Mouse (Mus musculus) hindbrain, embryonic 14.5 days (tissue): Measurements from ENCODE around the gene Selenom. TPM values are rescaled to one million over a fixed set of nuclear protein-coding genes. Genes with fewer than 3 reads are reported as not detected.

Source experiments
- ATAC-seq: fragments of 200-750 bp; cut with Nextera tagmentation; 2 replicates; pipeline ENCODE4 v1.8.0; 2017; ENCODE audit warnings: moderate number of reproducible peaks, mild to moderate bottlenecking, moderate TSS enrichment, moderate library complexity; ENCODE audit not compliant: low FRiP score
- DNase-seq: peaks from one replicate; pipeline ENCODE4 v3.0.0-alpha.2; 2015; ENCODE audit warnings: low spot score
- H3K27ac ChIP-seq: fragments of 300-500 bp; sonication (generic); 2 replicates; pipeline ENCODE4 v1.5.1; 2014; ENCODE audit warnings: mild to moderate bottlenecking, moderate library complexity
- H3K27me3 ChIP-seq: fragments of 300-500 bp; sonication (generic); 2 replicates; pipeline ENCODE4 v1.6.1; 2014; ENCODE audit warnings: mild to moderate bottlenecking, low read length, mixed read lengths; ENCODE audit not compliant: control insufficient read depth, insufficient read depth
- H3K36me3 ChIP-seq: fragments of 300-500 bp; sonication (generic); replicated peaks from 2 replicates; pipeline ENCODE4 v1.6.1; 2014; ENCODE audit not compliant: control insufficient read depth, insufficient read depth
- H3K4me1 ChIP-seq: fragments of 300-500 bp; sonication (generic); replicated peaks from 2 replicates; pipeline ENCODE4 v1.6.1; 2014; ENCODE audit warnings: antibody characterized with exemption, low read length, mixed read lengths; ENCODE audit not compliant: control insufficient read depth, insufficient read depth
- H3K4me2 ChIP-seq: fragments of 300-500 bp; sonication (generic); replicated peaks from 2 replicates; pipeline ENCODE4 v1.6.1; 2014; ENCODE audit warnings: mild to moderate bottlenecking, moderate library complexity
- H3K4me3 ChIP-seq: fragments of 300-500 bp; sonication (generic); replicated peaks from 2 replicates; pipeline ENCODE4 v1.5.1; 2014; ENCODE audit warnings: mild to moderate bottlenecking, low read length
- H3K9ac ChIP-seq: fragments of 300-500 bp; sonication (generic); 2 replicates; pipeline ENCODE4 v1.6.1; 2014
- H3K9me3 ChIP-seq: fragments of 300-500 bp; sonication (generic); 2 replicates; pipeline ENCODE4 v1.6.1; 2016; ENCODE audit warnings: low read length; ENCODE audit not compliant: control insufficient read depth
- WGBS: fragments of 180-500 bp; shearing (Covaris S2); extraction: QIAGEN DNeasy Blood & Tissue Kit; methylation state at CpG from one replicate; pipeline ENCODE4 v1.1.7; 2014; 5-methylcytosine and 5-hydroxymethylcytosine counted together
- polyA plus RNA-seq: library from polyadenylated mRNA; unstranded; fragments of >200 nt; fragmentation: Nextera tagmentation; extraction: Ambion mirVana; gene quantifications from 2 replicates; pipeline ENCODE4 v1.2.1, GENCODE M21; 2014

Selenom gene
- polyA plus RNA-seq, 1 experiment from 2014 or later = 105 TPM

DNA sequence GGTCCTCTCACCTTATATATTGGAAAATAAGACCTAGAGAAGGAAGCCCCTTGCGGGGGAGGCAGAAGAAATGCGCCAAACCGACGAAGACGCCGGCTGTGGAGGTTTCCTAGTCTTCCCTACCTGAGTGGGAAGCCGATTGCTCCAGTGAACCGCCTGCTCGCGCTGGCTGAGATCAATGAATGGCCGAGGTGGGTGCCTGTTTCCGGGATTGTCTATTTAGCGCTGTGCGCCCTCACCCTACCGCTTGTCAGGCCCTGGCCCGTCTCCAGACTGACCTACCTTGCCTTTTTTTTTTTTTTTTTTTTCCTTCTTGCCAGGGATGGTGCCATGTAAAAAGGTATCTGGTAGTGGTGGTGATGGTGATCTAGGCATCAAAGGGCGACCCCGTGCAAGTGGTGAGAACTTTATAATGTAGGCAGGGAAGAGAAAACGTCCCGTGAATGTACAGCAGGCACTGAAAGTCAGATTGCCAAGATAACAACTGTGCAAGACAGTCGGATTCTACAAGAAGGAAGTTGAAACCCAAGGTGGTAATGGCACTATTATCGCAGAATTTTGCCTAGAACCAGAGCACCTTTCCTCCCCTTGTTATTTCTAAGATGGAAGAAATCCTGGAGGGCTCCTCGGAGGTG lies 26.1 kb downstream of the Selenom start, which contains the start of gene Smtn:
TSS of gene Smtn (minus strand) at position 162 of the 635 bp plus-strand sequence.
- ATAC-seq (no peak), DNase-seq (no peak)
- 95% methylated on average over 23 of the region's 23 CpGs for WGBS
- H3K27ac ChIP-seq = no peak within 1 kb of the TSS
- 0 out of 2 replicates have a peak, but pooled peaks cover 4% of the 10 kb centered on the region for H3K9me3 ChIP-seq
- H3K36me3 ChIP-seq = no peaks in the 10 kb centered on the region
- 0 out of 2 replicates have a peak, but pooled peaks cover 3% of the 10 kb centered on the region for H3K4me1 ChIP-seq
- peak within 1 kb of the TSS; percentile 40 for H3K4me3 ChIP-seq
- no peaks in the 10 kb centered on the region for H3K27me3 ChIP-seq
- 0 out of 2 replicates have a peak within 1 kb of the TSS, but pooled peaks have one; percentile 4 for H3K9ac ChIP-seq
- H3K4me2 ChIP-seq = peak within 1 kb of the TSS; percentile 74

DNA sequence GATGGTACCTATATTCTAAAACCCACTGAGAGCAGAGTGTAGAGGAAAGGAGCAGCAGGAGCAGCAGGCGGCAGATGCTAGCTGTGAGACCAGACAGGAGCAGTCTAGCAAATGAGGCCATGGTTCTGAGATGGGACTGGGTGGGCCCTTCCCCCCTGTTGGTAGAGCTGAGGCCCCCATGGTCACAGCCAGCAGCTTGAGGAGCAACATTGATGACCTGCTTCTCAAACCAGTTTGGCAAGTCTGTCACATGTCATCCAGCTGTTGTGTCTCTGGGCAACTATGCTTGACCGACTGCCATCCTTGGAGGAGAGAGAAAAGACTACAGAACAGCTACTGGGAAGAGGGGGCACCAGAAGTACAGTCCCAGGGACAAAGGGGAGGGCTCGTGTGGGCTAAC lies 27.4 kb downstream of the Selenom start:
- 77% methylated on average over 3 of the region's 3 CpGs for WGBS
- H3K9ac ChIP-seq = no peak overlapping the region
- DNase-seq = no peak

DNA sequence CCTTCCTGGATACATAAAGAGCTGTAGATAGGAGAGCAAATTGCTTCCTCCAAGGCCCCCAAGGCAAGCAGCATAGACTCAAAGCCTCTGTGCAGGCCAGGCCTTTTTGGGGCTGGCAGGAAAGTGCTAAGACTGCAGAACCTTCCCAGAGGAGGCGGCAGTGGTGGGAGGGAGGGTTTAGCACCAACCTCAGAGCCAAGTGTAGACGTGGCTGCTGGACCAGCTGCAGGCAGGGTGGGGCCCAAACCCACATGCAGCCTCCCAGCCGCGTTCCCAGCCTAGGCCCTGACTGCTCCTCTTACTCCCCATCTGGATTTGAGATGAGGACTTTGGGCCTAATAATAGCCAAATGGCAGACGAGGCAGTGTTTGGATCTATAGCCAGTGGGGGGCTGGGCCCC lies 28.5 kb downstream of the Selenom start:
- Histone ChIP-seq H3K4me2 (no peak overlapping the region), H3K27ac (no peak overlapping the region), H3K4me3 (no peak overlapping the region), H3K4me1 (no peaks in the 10 kb centered on the region), H3K36me3 (no peaks in the 10 kb centered on the region), H3K27me3 (no peaks in the 10 kb centered on the region), H3K9ac (no peak overlapping the region), H3K9me3 (0 out of 2 replicates have a peak, but pooled peaks cover 4% of the 10 kb centered on the region)
- 56% methylated on average over 5 of the region's 5 CpGs for WGBS
- ATAC-seq = no peak
- DNase-seq = no peak

More for the DNA sequence above, 27.4 kb downstream of the Selenom start:
- ATAC-seq = no peak
- Histone ChIP-seq H3K27me3 (no peaks in the 10 kb centered on the region), H3K4me1 (no peaks in the 10 kb centered on the region), H3K27ac (no peak overlapping the region), H3K36me3 (no peaks in the 10 kb centered on the region), H3K4me2 (no peak overlapping the region), H3K4me3 (no peak overlapping the region), H3K9me3 (0 out of 2 replicates have a peak, but pooled peaks cover 4% of the 10 kb centered on the region)

DNA sequence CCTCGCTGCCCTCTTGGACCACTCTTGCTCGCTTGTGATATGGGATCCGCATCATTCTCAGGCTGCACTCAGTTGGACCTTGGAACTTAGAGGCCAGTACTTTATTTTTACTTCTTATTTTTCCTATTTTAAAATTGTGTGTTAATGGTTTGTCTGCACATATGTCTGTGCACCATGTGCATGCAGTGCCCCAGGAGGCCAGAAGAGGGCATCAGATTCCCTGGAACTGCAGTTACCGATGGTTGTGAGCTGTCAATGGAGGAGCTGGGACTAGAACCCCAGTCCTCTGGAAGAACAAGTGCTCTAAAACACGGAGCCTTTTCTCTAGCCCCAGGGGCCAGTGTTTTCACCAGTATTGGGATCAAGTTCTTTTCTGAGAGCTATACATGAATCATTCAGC lies 29.9 kb downstream of the Selenom start:
- Histone ChIP-seq H3K27ac (no peak overlapping the region), H3K4me3 (no peak overlapping the region), H3K4me1 (no peaks in the 10 kb centered on the region), H3K9ac (no peak overlapping the region), H3K27me3 (no peaks in the 10 kb centered on the region), H3K4me2 (no peak overlapping the region), H3K9me3 (0 out of 2 replicates have a peak, but pooled peaks cover 4% of the 10 kb centered on the region), H3K36me3 (no peaks in the 10 kb centered on the region)
- DNase-seq = no peak
- WGBS = 97% methylated on average over 5 of the region's 5 CpGs
- ATAC-seq = no peak

DNA sequence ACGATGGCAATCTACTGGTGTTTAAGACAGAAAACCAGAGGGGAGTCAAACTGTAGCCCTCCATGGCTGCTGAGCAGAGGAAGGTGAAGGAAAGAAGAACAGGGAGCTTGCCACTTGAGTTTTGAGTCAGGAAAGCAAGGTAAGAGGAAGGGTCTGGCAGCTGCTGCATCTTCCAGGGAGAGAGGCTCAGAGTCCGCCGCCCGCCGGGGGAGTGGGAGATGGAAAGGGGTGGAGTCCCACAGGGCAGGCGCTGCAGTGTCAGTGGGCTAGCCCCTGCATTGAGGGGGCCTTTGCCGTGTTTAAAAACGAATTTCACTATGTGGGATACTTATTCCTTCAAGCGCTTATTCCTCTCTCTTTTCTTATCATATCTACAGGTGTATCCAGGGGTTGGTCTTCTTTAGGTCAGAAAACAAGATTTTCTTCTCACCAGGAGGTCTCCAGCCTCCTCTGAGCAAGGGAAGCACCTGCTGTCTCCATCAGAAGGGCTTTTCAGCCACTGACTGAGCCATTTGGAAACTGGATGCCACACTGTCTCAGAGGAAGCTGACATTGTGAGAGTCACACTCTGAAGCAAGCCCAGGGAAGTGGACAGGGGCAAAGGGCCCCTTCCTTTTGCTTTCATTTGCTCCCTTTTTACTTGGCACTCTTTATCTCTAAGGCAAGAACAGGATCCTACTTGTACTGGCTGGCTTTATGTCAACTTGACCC lies 31.2 kb downstream of the Selenom start:
- no peak overlapping the region for H3K4me2 ChIP-seq
- ATAC-seq = no peak
- no peaks in the 10 kb centered on the region for H3K27me3 ChIP-seq
- H3K27ac ChIP-seq = no peak overlapping the region
- H3K9ac ChIP-seq = no peak overlapping the region
- no peak for DNase-seq
- H3K9me3 ChIP-seq = 0 out of 2 replicates have a peak, but pooled peaks cover 4% of the 10 kb centered on the region
- 17% methylated on average over 9 of the region's 9 CpGs for WGBS
- no peaks in the 10 kb centered on the region for H3K36me3 ChIP-seq
- H3K4me3 ChIP-seq = no peak overlapping the region
- no peaks in the 10 kb centered on the region for H3K4me1 ChIP-seq

DNA sequence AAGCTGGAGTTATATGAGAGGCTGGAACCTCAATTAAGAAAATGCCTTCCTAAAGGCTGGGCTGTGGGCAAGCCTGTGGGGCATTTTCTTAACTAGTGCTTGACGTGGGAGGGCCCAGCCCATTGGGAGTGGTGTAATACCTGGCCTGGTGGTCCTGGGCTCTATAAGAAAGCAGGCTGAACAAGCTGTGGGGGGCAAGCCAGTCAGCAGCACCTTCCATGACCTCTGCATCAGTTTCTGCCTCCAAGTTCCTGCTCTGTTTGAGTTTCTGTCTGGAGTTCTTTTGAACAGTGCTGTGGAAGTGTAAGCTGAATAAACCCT lies 31.7 kb downstream of the Selenom start:
- no peak overlapping the region for H3K9ac ChIP-seq
- no peaks in the 10 kb centered on the region for H3K27me3 ChIP-seq
- H3K36me3 ChIP-seq = no peaks in the 10 kb centered on the region
- H3K9me3 ChIP-seq = 0 out of 2 replicates have a peak, but pooled peaks cover 4% of the 10 kb centered on the region
- H3K4me1 ChIP-seq = no peaks in the 10 kb centered on the region
- DNase-seq (no peak), ATAC-seq (no peak)
- H3K4me2 ChIP-seq = no peak overlapping the region
- no peak overlapping the region for H3K27ac ChIP-seq
- 17% methylated on average over 1 of the region's 1 CpGs for WGBS
- no peak overlapping the region for H3K4me3 ChIP-seq

DNA sequence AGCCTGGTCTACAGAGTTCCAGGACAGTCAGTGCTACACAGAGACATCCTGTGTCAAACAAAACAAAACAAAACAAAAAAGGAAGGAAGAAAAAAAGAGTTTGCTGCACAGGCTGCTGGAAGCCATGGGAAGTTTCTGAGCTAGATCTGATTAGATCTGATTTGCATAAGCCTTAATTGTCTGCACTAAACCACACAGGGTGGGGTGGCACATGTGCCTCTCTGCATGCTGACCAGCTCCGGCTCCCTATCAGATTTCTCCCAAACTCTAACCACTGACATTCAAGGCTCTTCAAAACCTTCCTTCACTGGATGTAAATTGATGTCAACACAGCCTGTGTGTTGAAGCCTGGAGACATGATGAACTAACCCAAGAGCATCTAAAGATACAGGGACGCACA lies 32.6 kb downstream of the Selenom start:
- no peaks in the 10 kb centered on the region for H3K27me3 ChIP-seq
- H3K27ac ChIP-seq = no peak overlapping the region
- no peak overlapping the region for H3K4me2 ChIP-seq
- H3K4me1 ChIP-seq = no peaks in the 10 kb centered on the region
- 0 out of 2 replicates have a peak, but pooled peaks cover 4% of the 10 kb centered on the region for H3K9me3 ChIP-seq
- DNase-seq (no peak), ATAC-seq (no peak)
- 83% methylated on average over 2 of the region's 2 CpGs for WGBS
- H3K9ac ChIP-seq = no peak overlapping the region
- H3K4me3 ChIP-seq = no peak overlapping the region
- no peaks in the 10 kb centered on the region for H3K36me3 ChIP-seq

DNA sequence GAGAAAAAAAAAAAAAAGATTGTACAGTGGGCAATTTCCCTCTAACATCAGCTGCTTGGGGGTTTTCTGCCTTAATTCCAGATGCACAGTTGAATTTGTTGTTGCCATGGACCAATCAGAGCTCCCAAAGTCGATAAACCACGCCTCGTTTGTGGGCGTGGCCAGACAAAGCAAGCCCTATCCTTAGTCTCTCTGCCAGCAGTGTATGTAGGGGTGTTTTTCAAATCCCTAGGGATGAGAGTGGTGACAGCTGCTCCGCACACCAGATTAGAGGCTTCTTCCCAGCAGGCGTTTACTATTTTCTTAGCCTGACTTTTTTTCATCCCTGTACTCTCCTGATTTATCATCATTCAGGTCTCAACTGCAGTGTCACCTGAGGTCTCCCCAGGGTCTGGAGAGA lies 33.5 kb downstream of the Selenom start:
- DNase-seq (peak; percentile 36), ATAC-seq (no peak)
- Histone ChIP-seq H3K27ac (no peak overlapping the region), H3K4me3 (no peak overlapping the region), H3K9me3 (0 out of 2 replicates have a peak, but pooled peaks cover 4% of the 10 kb centered on the region), H3K9ac (no peak overlapping the region), H3K4me2 (no peak overlapping the region), H3K36me3 (no peaks in the 10 kb centered on the region), H3K4me1 (no peaks in the 10 kb centered on the region), H3K27me3 (no peaks in the 10 kb centered on the region)
- WGBS = 37% methylated on average over 6 of the region's 6 CpGs

DNA sequence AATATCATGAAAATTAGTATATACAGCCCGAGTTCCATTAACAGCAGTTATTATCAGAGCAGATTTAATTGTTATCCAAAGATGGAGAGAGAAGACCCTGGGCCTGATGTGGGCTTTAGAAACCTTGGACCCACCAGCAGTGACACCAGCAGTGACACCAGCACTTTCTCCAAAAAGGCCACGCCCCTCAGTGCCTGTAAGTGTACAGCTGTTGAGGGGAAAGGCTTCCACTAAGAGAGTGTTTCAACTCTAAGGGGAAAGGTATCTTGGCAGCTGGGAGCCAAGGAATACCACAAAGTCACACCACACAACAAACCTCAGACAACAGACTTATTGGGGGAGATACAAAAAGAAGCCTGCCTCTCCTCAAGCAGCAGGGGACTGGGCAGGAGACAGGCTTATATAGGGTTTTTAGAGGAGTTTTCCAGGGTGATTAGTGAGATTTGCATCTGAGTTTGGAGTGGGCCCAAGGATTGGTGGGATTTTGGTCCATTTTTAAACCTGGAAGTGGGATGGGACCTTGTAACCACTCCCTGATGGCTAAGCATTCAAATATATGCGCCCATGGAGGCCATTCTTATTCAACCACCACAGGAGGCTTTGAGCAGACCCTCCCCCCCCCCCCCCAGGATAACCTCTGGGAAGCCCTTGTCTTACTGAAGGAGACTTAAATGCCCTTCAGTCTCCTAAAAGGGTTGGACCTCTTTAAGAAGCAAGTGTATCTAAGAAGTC lies 34.2 kb downstream of the Selenom start:
- Histone ChIP-seq H3K27ac (no peak overlapping the region), H3K4me1 (no peaks in the 10 kb centered on the region), H3K27me3 (no peaks in the 10 kb centered on the region), H3K4me2 (no peak overlapping the region), H3K36me3 (no peaks in the 10 kb centered on the region), H3K4me3 (no peak overlapping the region), H3K9ac (no peak overlapping the region), H3K9me3 (0 out of 2 replicates have a peak, but pooled peaks cover 4% of the 10 kb centered on the region)
- no peak for ATAC-seq
- DNase-seq = no peak
- 68% methylated on average over 3 of the region's 3 CpGs for WGBS
